Mouse (Mus musculus) liver, embryonic 14.5 days (tissue): ENCODE measurements at regions not wholly inside any gene's neighbourhood (a gene's known extent, or its start where the extent isn't known, plus 50 kb on each side); places are given as distances from the start of the nearest gene placed in this dataset.

Experiments
- CTCF ChIP-seq: IDR thresholded peaks from 2 replicates; pipeline ENCODE4 v1.5.1; 2016; ENCODE audit warnings: antibody characterized with exemption, low read depth, control low read depth
- EP300 ChIP-seq: IDR thresholded peaks from 2 replicates; pipeline ENCODE4 v1.6.1; 2016; ENCODE audit warnings: antibody characterized with exemption, low read depth

DNA sequence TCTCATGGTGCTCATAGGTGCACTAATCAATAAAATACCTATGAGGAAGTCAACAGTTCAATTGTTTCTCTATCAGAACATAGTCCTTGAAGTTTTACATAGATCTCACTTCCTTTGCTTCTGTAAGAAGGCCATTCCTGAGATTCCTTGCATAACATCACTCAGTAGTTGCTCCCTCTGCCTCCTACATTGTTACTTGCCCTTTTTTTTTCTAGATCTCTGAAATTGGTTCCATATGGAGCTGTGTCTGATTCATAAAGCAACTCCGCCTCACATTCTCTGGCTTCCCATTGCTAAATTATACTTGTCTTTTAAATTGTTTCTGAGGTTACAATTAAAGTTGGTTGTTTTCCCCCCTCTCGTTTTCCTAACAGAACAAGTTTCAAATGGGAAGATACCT lies 1000.7 kb downstream of the Ttll7 start:
- TF ChIP-seq CTCF = no peak
- no peak for TF ChIP-seq EP300
